Mouse (Mus musculus) kidney, adult 18-20 months (tissue): ENCODE results near the gene Eps8l2.
"Not testable (repeated sequence)": the region's sequence is repeated elsewhere in the genome, so short reads cannot be mapped to it uniquely, and the experiment has no call there.

ENCODE experiments used
- DNase-seq: peaks from one replicate; pipeline ENCODE4 v3.0.0; 2021

Gene Eps8l2

GRCm38 (mm10) chr7:141367358-141367757 is 28.7 kb downstream of the Eps8l2 start:
- DNase-seq = no peak

GRCm38 (mm10) chr7:141369918-141370317 is 31.2 kb downstream of the Eps8l2 start:
- DNase-seq = no peak

- DNase-seq = no peak
Observed at GRCm38 (mm10) chr7:141371942-141372595, 33.4 kb downstream of the Eps8l2 start.

GRCm38 (mm10) chr7:141373611-141374010 is 34.9 kb downstream of the Eps8l2 start:
- DNase-seq = no peak

GRCm38 (mm10) chr7:141374399-141374798 is 35.7 kb downstream of the Eps8l2 start:
- DNase-seq = no peak

- DNase-seq = no peak
Observed at GRCm38 (mm10) chr7:141379584-141379983, 40.9 kb downstream of the Eps8l2 start.

GRCm38 (mm10) chr7:141381068-141381835 is 42.6 kb downstream of the Eps8l2 start:
- DNase-seq = no peak

GRCm38 (mm10) chr7:141387807-141388486 is 49.3 kb downstream of the Eps8l2 start:
- DNase-seq = no peak

- DNase-seq = no peak
Observed at GRCm38 (mm10) chr7:141388487-141389109, 49.9 kb downstream of the Eps8l2 start.

- peak; percentile 16 for DNase-seq
Observed at GRCm38 (mm10) chr7:141390326-141391259, 51.9 kb downstream of the Eps8l2 start.

GRCm38 (mm10) chr7:141391625-141392551 is 53.2 kb downstream of the Eps8l2 start, which contains the start of gene Taldo1:
Taldo1 (plus strand) TSS chr7:141392199.
- peak; percentile 99 for DNase-seq

GRCm38 (mm10) chr7:141392552-141393222 is 54.0 kb downstream of the Eps8l2 start:
- DNase-seq = no peak

GRCm38 (mm10) chr7:141394158-141394557 is 55.5 kb downstream of the Eps8l2 start:
- DNase-seq = no peak

GRCm38 (mm10) chr7:141394771-141395170 is 56.1 kb downstream of the Eps8l2 start:
- DNase-seq = peak; percentile 68

GRCm38 (mm10) chr7:141395348-141395747 is 56.7 kb downstream of the Eps8l2 start:
- DNase-seq = no peak

GRCm38 (mm10) chr7:141403305-141403704 is 64.6 kb downstream of the Eps8l2 start:
- DNase-seq = peak; percentile 61

- no peak for DNase-seq
Observed at GRCm38 (mm10) chr7:141405466-141405865, 66.8 kb downstream of the Eps8l2 start.

GRCm38 (mm10) chr7:141407670-141408069 is 69.0 kb downstream of the Eps8l2 start:
- DNase-seq = not testable (repeated sequence)

GRCm38 (mm10) chr7:141408833-141409232 is 70.2 kb downstream of the Eps8l2 start:
- peak; percentile 89 for DNase-seq

- no peak for DNase-seq
Observed at GRCm38 (mm10) chr7:141410631-141411030, 72.0 kb downstream of the Eps8l2 start.
